Mouse (Mus musculus) heart, postnatal 10 days (tissue): ENCODE measurements around the gene Mcu. TPM values are rescaled to one million over a fixed set of nuclear protein-coding genes. Genes with fewer than 3 reads are reported as not detected.

ENCODE experiments used
- DNase-seq, 2 experiments: peaks; one replicate each; pipeline ENCODE4 v3.0.0; 2021
- intact Hi-C: fragments of 180-260 bp; cut with DNase I; formaldehyde crosslinking; loops from one replicate; pipeline ENCODE4 v1.15.1; 2025
- total RNA-seq, 2 experiments: library from RNA; stranded (reverse); gene quantifications; 2 replicates each; pipeline ENCODE4 v1.2.3; 2021

Mcu gene
- 10 to 100 TPM; 23.9 to 24.3 TPM for total RNA-seq

- intact Hi-C loops = loop anchor here (5.0 kb wide), 4 partner anchors 39 to 201 kb away; partner anchors contain the start of gene Micu1
Measured at GRCm38 (mm10) chr10:59616522-59616921, at the start of gene Mcu. Gene Mcu, minus strand, starts transcription at chr10:59616692.

GRCm38 (mm10) chr10:59665503-59666291 lies 49.2 kb upstream of the Mcu start:
- intact Hi-C loops = no loop called here
- DNase-seq = peak in 1 of 2 experiments; percentile 5

More at GRCm38 (mm10) chr10:59616522-59616921, at the start of gene Mcu:
- peak; percentile 98 for DNase-seq

- intact Hi-C loops = no loop called here
Measured at GRCm38 (mm10) chr10:59664765-59665164, 48.3 kb upstream of the Mcu start.

GRCm38 (mm10) chr10:59656799-59657198 lies 40.3 kb upstream of the Mcu start:
- intact Hi-C loops = no loop called here

More at GRCm38 (mm10) chr10:59664765-59665164, 48.3 kb upstream of the Mcu start:
- DNase-seq = no peak

GRCm38 (mm10) chr10:59646821-59647378 lies 30.4 kb upstream of the Mcu start:
- no peak for DNase-seq
- intact Hi-C loops = no loop called here

More at GRCm38 (mm10) chr10:59656799-59657198, 40.3 kb upstream of the Mcu start:
- no peak for DNase-seq

- DNase-seq = no peak
- intact Hi-C loops = no loop called here
Measured at GRCm38 (mm10) chr10:59645153-59645552, 28.7 kb upstream of the Mcu start.

- no peak for DNase-seq
- intact Hi-C loops = no loop called here
Measured at GRCm38 (mm10) chr10:59644710-59645109, 28.2 kb upstream of the Mcu start.

- intact Hi-C loops = no loop called here
- DNase-seq = no peak
Measured at GRCm38 (mm10) chr10:59643645-59644044, 27.2 kb upstream of the Mcu start.

- no peak for DNase-seq
- intact Hi-C loops = no loop called here
Measured at GRCm38 (mm10) chr10:59642659-59643377, 26.3 kb upstream of the Mcu start.

GRCm38 (mm10) chr10:59638576-59638975 lies 22.1 kb upstream of the Mcu start:
- intact Hi-C loops = no loop called here
- peak; percentile 46 to 59 for DNase-seq

- intact Hi-C loops = no loop called here
- no peak for DNase-seq
Measured at GRCm38 (mm10) chr10:59637596-59638124, 21.2 kb upstream of the Mcu start.

GRCm38 (mm10) chr10:59636751-59637533 lies 20.4 kb upstream of the Mcu start:
- intact Hi-C loops = no loop called here

GRCm38 (mm10) chr10:59636048-59636447 lies 19.6 kb upstream of the Mcu start:
- intact Hi-C loops = no loop called here
- no peak for DNase-seq

More at GRCm38 (mm10) chr10:59636751-59637533, 20.4 kb upstream of the Mcu start:
- peak in 1 of 2 experiments; percentile 35 for DNase-seq

GRCm38 (mm10) chr10:59629506-59629782 lies 13.0 kb upstream of the Mcu start:
- no peak for DNase-seq
- intact Hi-C loops = no loop called here

GRCm38 (mm10) chr10:59628641-59629505 lies 12.4 kb upstream of the Mcu start:
- intact Hi-C loops = no loop called here

GRCm38 (mm10) chr10:59623496-59623895 lies 7.0 kb upstream of the Mcu start:
- DNase-seq = no peak
- intact Hi-C loops = no loop called here

More at GRCm38 (mm10) chr10:59628641-59629505, 12.4 kb upstream of the Mcu start:
- no peak for DNase-seq

GRCm38 (mm10) chr10:59621355-59621754 lies 4.9 kb upstream of the Mcu start:
- DNase-seq = no peak
- intact Hi-C loops = no loop called here

- intact Hi-C loops = loop anchor here (5.0 kb wide), 4 partner anchors 40 to 200 kb away; partner anchors contain the start of gene Micu1
- no peak for DNase-seq
Measured at GRCm38 (mm10) chr10:59617776-59618175, 1.3 kb upstream of the Mcu start.

GRCm38 (mm10) chr10:59615981-59616520 lies 441 bp downstream of the Mcu start, which contains the start of gene Gm10322:
Gene Gm10322, plus strand, starts transcription at chr10:59616063.
- intact Hi-C loops = loop anchor here (5.0 kb wide), 4 partner anchors 39 to 201 kb away; partner anchors contain the start of gene Micu1
- peak; percentile 77 to 81 for DNase-seq
